Mouse (Mus musculus): Measurements from ENCODE around the gene Hmg20a. TPM values are rescaled to one million over a fixed set of nuclear protein-coding genes. Genes with fewer than 3 reads are reported as not detected.

The Hmg20a gene
- polyA plus RNA-seq, 1 experiment from 2014 or later = 94.3 TPM

DNA sequence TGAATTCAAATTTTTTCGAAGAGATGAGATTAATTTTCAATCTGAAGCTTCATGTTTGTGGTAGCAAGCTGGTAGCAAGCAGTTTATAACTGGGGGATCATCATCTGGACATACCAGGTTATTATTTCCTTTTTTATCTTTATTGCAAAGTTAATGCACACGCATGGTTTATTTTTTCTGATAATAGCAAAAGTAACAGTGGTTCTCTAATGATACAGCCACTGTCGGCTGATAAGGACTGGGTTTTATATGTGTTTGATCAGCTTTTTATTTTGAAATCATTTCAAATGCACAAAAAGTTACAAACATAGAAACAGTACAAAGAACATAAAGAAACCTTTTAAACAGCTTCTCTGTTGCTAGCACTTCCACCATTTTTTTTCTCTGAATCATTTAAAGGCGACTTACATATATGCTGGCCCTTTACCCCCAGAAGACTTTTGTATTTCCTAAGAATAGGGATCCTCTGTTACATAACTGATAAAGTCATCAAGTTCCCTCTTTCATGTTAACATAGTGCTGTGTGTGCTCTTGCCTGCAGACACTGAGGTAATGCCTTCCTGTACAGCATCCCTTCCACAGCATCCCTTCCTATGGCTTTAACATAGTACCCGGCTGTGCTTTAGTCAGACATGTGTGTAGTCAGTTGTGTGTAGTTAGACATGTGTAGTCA lies 60.7 kb downstream of the Hmg20a start:
- Histone ChIP-seq H3K27ac (replicated peaks; ENCODE audit: low read depth, low read length) (no peak overlapping the region), H3K9ac (replicated peaks; ENCODE audit: low read length) (no peak overlapping the region), H3K4me1 (ENCODE audit: control insufficient read depth, insufficient read depth, low read length) (no peaks in the 10 kb centered on the region), H3K36me3 (ENCODE audit: control insufficient read depth, insufficient read depth, low read length) (peaks cover 48% of the 10 kb centered on the region), H3K27me3 (ENCODE audit: control insufficient read depth, insufficient read depth, low read length) (no peaks in the 10 kb centered on the region), H3K9me3 (ENCODE audit: control insufficient read depth, low read length) (no peaks in the 10 kb centered on the region), H3K4me3 (replicated peaks; ENCODE audit: low read depth, low read length) (no peak overlapping the region), H3K4me2 (ENCODE audit: low read length) (no peak overlapping the region)
- WGBS = 86% methylated on average over 5 of the region's 5 CpGs
- DNase-seq (no peak), ATAC-seq (ENCODE audit: low FRiP score, low TSS enrichment) (no peak)

GRCm38 (mm10) chr9:56482623-56483022 lies 64.2 kb downstream of the Hmg20a start:
- no peak overlapping the region for H3K27ac ChIP-seq (replicated peaks; ENCODE audit: low read depth, low read length)
- peaks cover 39% of the 10 kb centered on the region for H3K36me3 ChIP-seq (ENCODE audit: control insufficient read depth, insufficient read depth, low read length)
- no peaks in the 10 kb centered on the region for H3K27me3 ChIP-seq (ENCODE audit: control insufficient read depth, insufficient read depth, low read length)
- no peak for ATAC-seq (ENCODE audit: low FRiP score, low TSS enrichment)
- H3K4me3 ChIP-seq (replicated peaks; ENCODE audit: low read depth, low read length) = no peak overlapping the region
- no peaks in the 10 kb centered on the region for H3K4me1 ChIP-seq (ENCODE audit: control insufficient read depth, insufficient read depth, low read length)
- H3K9ac ChIP-seq (replicated peaks; ENCODE audit: low read length) = no peak overlapping the region
- whole genome bisulfite sequencing = 92% methylated on average over 4 of the region's 4 CpGs
- H3K9me3 ChIP-seq (ENCODE audit: control insufficient read depth, low read length) = no peaks in the 10 kb centered on the region
- H3K4me2 ChIP-seq (ENCODE audit: low read length) = no peak overlapping the region
- no peak for DNase-seq

DNA sequence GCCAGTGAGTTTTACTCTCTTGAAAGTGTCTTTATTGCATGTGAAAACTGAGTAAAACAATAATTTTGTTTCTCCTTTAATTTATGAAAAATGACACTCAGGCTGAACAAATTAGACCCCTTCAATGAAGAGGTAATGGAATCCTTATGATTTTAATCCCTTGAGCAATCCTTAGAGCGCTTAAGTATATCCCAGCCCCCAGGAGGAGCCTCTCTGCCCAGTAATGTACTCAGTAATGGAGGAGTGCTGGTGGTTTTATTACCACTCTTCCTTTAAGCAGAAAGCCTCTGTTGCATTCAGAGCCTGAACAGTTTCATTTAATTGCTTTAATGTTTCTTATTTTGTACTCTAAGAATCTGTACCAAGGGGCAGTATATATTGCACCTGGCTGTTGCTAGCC lies 67.0 kb downstream of the Hmg20a start:
- Histone ChIP-seq H3K4me2 (ENCODE audit: low read length) (no peak overlapping the region), H3K4me1 (ENCODE audit: control insufficient read depth, insufficient read depth, low read length) (no peaks in the 10 kb centered on the region), H3K27ac (replicated peaks; ENCODE audit: low read depth, low read length) (no peak overlapping the region), H3K9me3 (ENCODE audit: control insufficient read depth, low read length) (no peaks in the 10 kb centered on the region), H3K4me3 (replicated peaks; ENCODE audit: low read depth, low read length) (no peak overlapping the region), H3K36me3 (ENCODE audit: control insufficient read depth, insufficient read depth, low read length) (peaks cover 62% of the 10 kb centered on the region), H3K9ac (replicated peaks; ENCODE audit: low read length) (no peak overlapping the region), H3K27me3 (ENCODE audit: control insufficient read depth, insufficient read depth, low read length) (no peaks in the 10 kb centered on the region)
- WGBS = 69% methylated on average over 1 of the region's 1 CpGs
- DNase-seq = no peak
- no peak for ATAC-seq (ENCODE audit: low FRiP score, low TSS enrichment)

DNA sequence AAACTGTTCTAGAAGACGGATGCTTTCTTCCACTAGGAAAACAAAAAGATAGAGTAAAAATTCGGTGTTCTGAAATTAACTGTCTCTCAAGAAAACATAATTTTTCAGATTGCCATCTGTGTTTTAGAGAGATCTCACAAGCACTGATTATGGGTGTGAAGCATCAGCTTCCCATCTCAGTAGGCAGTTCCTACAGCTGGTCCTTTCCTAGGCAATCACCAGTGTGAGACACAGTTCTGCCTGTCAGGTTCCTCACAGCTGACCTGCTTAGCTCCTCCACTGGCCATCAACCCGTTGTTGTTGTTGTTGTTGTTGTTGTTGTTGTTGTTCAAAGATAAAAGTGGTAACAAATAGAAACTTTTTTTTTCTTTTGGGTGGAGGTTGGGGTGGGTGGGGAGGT lies 67.7 kb downstream of the Hmg20a start:
- Histone ChIP-seq H3K36me3 (ENCODE audit: control insufficient read depth, insufficient read depth, low read length) (peaks cover 67% of the 10 kb centered on the region), H3K4me2 (ENCODE audit: low read length) (no peak overlapping the region), H3K9ac (replicated peaks; ENCODE audit: low read length) (no peak overlapping the region), H3K9me3 (ENCODE audit: control insufficient read depth, low read length) (no peaks in the 10 kb centered on the region), H3K4me3 (replicated peaks; ENCODE audit: low read depth, low read length) (no peak overlapping the region), H3K27ac (replicated peaks; ENCODE audit: low read depth, low read length) (no peak overlapping the region), H3K27me3 (ENCODE audit: control insufficient read depth, insufficient read depth, low read length) (no peaks in the 10 kb centered on the region), H3K4me1 (ENCODE audit: control insufficient read depth, insufficient read depth, low read length) (no peaks in the 10 kb centered on the region)
- DNase-seq = no peak
- no peak for ATAC-seq (ENCODE audit: low FRiP score, low TSS enrichment)
- WGBS = 92% methylated on average over 3 of the region's 3 CpGs

- H3K9ac ChIP-seq (replicated peaks; ENCODE audit: low read length) = no peak overlapping the region
- H3K4me2 ChIP-seq (ENCODE audit: low read length) = no peak overlapping the region
- H3K4me1 ChIP-seq (ENCODE audit: control insufficient read depth, insufficient read depth, low read length) = no peaks in the 10 kb centered on the region
- no peaks in the 10 kb centered on the region for H3K9me3 ChIP-seq (ENCODE audit: control insufficient read depth, low read length)
- 95% methylated on average over 3 of the region's 3 CpGs for WGBS
- no peak overlapping the region for H3K4me3 ChIP-seq (replicated peaks; ENCODE audit: low read depth, low read length)
- DNase-seq (no peak), ATAC-seq (ENCODE audit: low FRiP score, low TSS enrichment) (no peak)
- H3K27ac ChIP-seq (replicated peaks; ENCODE audit: low read depth, low read length) = no peak overlapping the region
- peaks cover 69% of the 10 kb centered on the region for H3K36me3 ChIP-seq (ENCODE audit: control insufficient read depth, insufficient read depth, low read length)
- no peaks in the 10 kb centered on the region for H3K27me3 ChIP-seq (ENCODE audit: control insufficient read depth, insufficient read depth, low read length)
Observed at GRCm38 (mm10) chr9:56487651-56488050, 69.2 kb downstream of the Hmg20a start.

DNA sequence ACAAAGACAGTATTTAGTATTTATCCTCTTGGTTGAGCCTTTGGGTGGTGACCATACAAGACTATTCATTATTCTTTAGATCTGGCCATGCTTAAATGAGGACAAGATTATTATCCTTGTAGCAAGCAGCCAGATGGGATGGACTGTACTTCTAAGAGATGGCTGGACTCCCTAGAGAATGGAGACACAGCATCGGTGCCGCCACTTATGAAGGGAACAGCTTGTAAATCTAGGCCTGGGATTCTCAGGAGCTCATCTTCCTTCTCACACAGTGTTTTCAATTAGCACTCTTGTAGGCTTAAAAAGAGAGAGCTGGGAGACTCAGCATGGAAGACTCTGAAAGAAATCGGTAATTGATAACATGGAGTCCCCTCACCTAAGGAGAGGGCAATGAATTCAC lies 74.0 kb downstream of the Hmg20a start:
- Histone ChIP-seq H3K4me2 (ENCODE audit: low read length) (no peak overlapping the region), H3K36me3 (ENCODE audit: control insufficient read depth, insufficient read depth, low read length) (peaks cover 76% of the 10 kb centered on the region), H3K4me1 (ENCODE audit: control insufficient read depth, insufficient read depth, low read length) (no peaks in the 10 kb centered on the region), H3K9me3 (ENCODE audit: control insufficient read depth, low read length) (no peaks in the 10 kb centered on the region), H3K4me3 (replicated peaks; ENCODE audit: low read depth, low read length) (no peak overlapping the region), H3K27me3 (ENCODE audit: control insufficient read depth, insufficient read depth, low read length) (no peaks in the 10 kb centered on the region), H3K9ac (replicated peaks; ENCODE audit: low read length) (no peak overlapping the region), H3K27ac (replicated peaks; ENCODE audit: low read depth, low read length) (no peak overlapping the region)
- no peak for DNase-seq
- ATAC-seq (ENCODE audit: low FRiP score, low TSS enrichment) = no peak
- 72% methylated on average over 3 of the region's 3 CpGs for WGBS

- Histone ChIP-seq H3K36me3 (ENCODE audit: control insufficient read depth, insufficient read depth, low read length) (peaks cover 70% of the 10 kb centered on the region), H3K4me3 (replicated peaks; ENCODE audit: low read depth, low read length) (no peak overlapping the region), H3K27me3 (ENCODE audit: control insufficient read depth, insufficient read depth, low read length) (no peaks in the 10 kb centered on the region), H3K9ac (replicated peaks; ENCODE audit: low read length) (no peak overlapping the region), H3K4me1 (ENCODE audit: control insufficient read depth, insufficient read depth, low read length) (no peaks in the 10 kb centered on the region), H3K9me3 (ENCODE audit: control insufficient read depth, low read length) (no peaks in the 10 kb centered on the region), H3K27ac (replicated peaks; ENCODE audit: low read depth, low read length) (no peak overlapping the region), H3K4me2 (ENCODE audit: low read length) (no peak overlapping the region)
- DNase-seq = no peak
- no peak for ATAC-seq (ENCODE audit: low FRiP score, low TSS enrichment)
- 49% methylated on average over 1 of the region's 1 CpGs for WGBS
Observed at GRCm38 (mm10) chr9:56492916-56493315, 74.5 kb downstream of the Hmg20a start.

GRCm38 (mm10) chr9:56495088-56495487 lies 76.7 kb downstream of the Hmg20a start:
- H3K4me2 ChIP-seq (ENCODE audit: low read length) = no peak overlapping the region
- 34% methylated on average over 7 of the region's 7 CpGs for WGBS
- no peak for ATAC-seq (ENCODE audit: low FRiP score, low TSS enrichment)
- no peaks in the 10 kb centered on the region for H3K27me3 ChIP-seq (ENCODE audit: control insufficient read depth, insufficient read depth, low read length)
- H3K9me3 ChIP-seq (ENCODE audit: control insufficient read depth, low read length) = no peaks in the 10 kb centered on the region
- H3K36me3 ChIP-seq (ENCODE audit: control insufficient read depth, insufficient read depth, low read length) = peaks cover 49% of the 10 kb centered on the region
- no peak overlapping the region for H3K9ac ChIP-seq (replicated peaks; ENCODE audit: low read length)
- H3K4me3 ChIP-seq (replicated peaks; ENCODE audit: low read depth, low read length) = no peak overlapping the region
- no peak for DNase-seq
- no peak overlapping the region for H3K27ac ChIP-seq (replicated peaks; ENCODE audit: low read depth, low read length)
- H3K4me1 ChIP-seq (ENCODE audit: control insufficient read depth, insufficient read depth, low read length) = no peaks in the 10 kb centered on the region

GRCm38 (mm10) chr9:56495795-56496232 lies 77.4 kb downstream of the Hmg20a start:
- 42% methylated on average over 5 of the region's 5 CpGs for WGBS
- Histone ChIP-seq H3K4me3 (replicated peaks; ENCODE audit: low read depth, low read length) (no peak overlapping the region), H3K4me1 (ENCODE audit: control insufficient read depth, insufficient read depth, low read length) (no peaks in the 10 kb centered on the region), H3K4me2 (ENCODE audit: low read length) (no peak overlapping the region), H3K36me3 (ENCODE audit: control insufficient read depth, insufficient read depth, low read length) (peaks cover 41% of the 10 kb centered on the region), H3K9me3 (ENCODE audit: control insufficient read depth, low read length) (no peaks in the 10 kb centered on the region), H3K9ac (replicated peaks; ENCODE audit: low read length) (no peak overlapping the region), H3K27ac (replicated peaks; ENCODE audit: low read depth, low read length) (no peak overlapping the region), H3K27me3 (ENCODE audit: control insufficient read depth, insufficient read depth, low read length) (no peaks in the 10 kb centered on the region)
- no peak for DNase-seq
- no peak for ATAC-seq (ENCODE audit: low FRiP score, low TSS enrichment)

All from midbrain, embryonic 14.5 days (tissue).